Mouse (Mus musculus) bone marrow, adult 2 months (tissue): ENCODE measurements around the gene Faf1. TPM values are rescaled to one million over a fixed set of nuclear protein-coding genes. Genes with fewer than 3 reads are reported as not detected.

ENCODE experiments used
- H3K27ac ChIP-seq: fragments of 200-500 bp; 2 replicates; pipeline ENCODE4 v1.5.1; 2012; ENCODE audit warnings: low read depth, mild to moderate bottlenecking, control low read depth, inconsistent platforms, low read length; ENCODE audit not compliant: control insufficient read depth, poor library complexity, insufficient read depth
- H3K4me1 ChIP-seq: fragments of 200-500 bp; 2 replicates; pipeline ENCODE4 v1.6.1; 2011; ENCODE audit warnings: low read length; ENCODE audit not compliant: control insufficient read depth, insufficient read depth
- H3K4me3 ChIP-seq: fragments of 200-500 bp; replicated peaks from 2 replicates; pipeline ENCODE3; 2011; ENCODE audit warnings: mild to moderate bottlenecking, low read depth, low read length, control low read depth; ENCODE audit not compliant: control insufficient read depth
- CTCF ChIP-seq: fragments of 200-500 bp; IDR thresholded peaks from 2 replicates; pipeline ENCODE4 v1.5.1; 2011; ENCODE audit warnings: low read length, control low read depth; ENCODE audit not compliant: control insufficient read depth, insufficient read depth
- POLR2A ChIP-seq: fragments of 200-500 bp; IDR thresholded peaks from 2 replicates; pipeline ENCODE4 v1.6.1; 2011; ENCODE audit warnings: low read depth, mild to moderate bottlenecking, control low read depth, low read length, borderline replicate concordance; ENCODE audit not compliant: control insufficient read depth
- WGBS: fragments of 180-500 bp; shearing (Covaris S2); methylation state at CpG from one replicate; pipeline ENCODE4 v1.1.7; 2018; 5-methylcytosine and 5-hydroxymethylcytosine counted together
- polyA plus RNA-seq: library from polyadenylated mRNA; stranded (reverse); fragments of >200 nt; gene quantifications from 2 replicates; pipeline ENCODE4 v1.2.4, GENCODE M21; 2011; ENCODE audit warnings: low replicate concordance; ENCODE audit not compliant: missing spikeins, insufficient read depth, insufficient read length

The Faf1 gene
- polyA plus RNA-seq, 1 experiment, result 22.5 TPM

GRCm38 (mm10) chr4:109887856-109888357 lies 211.5 kb downstream of the Faf1 start:
- no peak overlapping the region for H3K27ac ChIP-seq
- H3K4me3 ChIP-seq, result no peak overlapping the region
- no peak for TF ChIP-seq CTCF
- TF ChIP-seq POLR2A, result no peak
- WGBS, result 74% methylated on average over 6 of the region's 6 CpGs
- no peaks in the 10 kb centered on the region for H3K4me1 ChIP-seq

GRCm38 (mm10) chr4:109897810-109898566 lies 221.6 kb downstream of the Faf1 start:
- H3K4me3 ChIP-seq, result no peak overlapping the region
- H3K27ac ChIP-seq, result no peak overlapping the region
- H3K4me1 ChIP-seq, result no peaks in the 10 kb centered on the region
- WGBS, result 70% methylated on average over 6 of the region's 6 CpGs
- TF ChIP-seq CTCF (no peak), POLR2A (no peak)

GRCm38 (mm10) chr4:109901076-109901475 lies 224.7 kb downstream of the Faf1 start:
- TF ChIP-seq CTCF (no peak), POLR2A (no peak)
- Histone ChIP-seq H3K4me1 (no peaks in the 10 kb centered on the region), H3K27ac (no peak overlapping the region), H3K4me3 (no peak overlapping the region)
- WGBS, result 90% methylated on average over 2 of the region's 2 CpGs

- Histone ChIP-seq H3K4me1 (no peaks in the 10 kb centered on the region), H3K27ac (no peak overlapping the region), H3K4me3 (no peak overlapping the region)
- TF ChIP-seq POLR2A, result no peak
- no peak for TF ChIP-seq CTCF
- WGBS, result 92% methylated on average over 3 of the region's 3 CpGs
Measured at GRCm38 (mm10) chr4:109904487-109904886, 228.1 kb downstream of the Faf1 start.

GRCm38 (mm10) chr4:109929058-109929457 lies 252.7 kb downstream of the Faf1 start:
- H3K4me1 ChIP-seq, result no peaks in the 10 kb centered on the region
- 100% methylated on average over 1 of the region's 1 CpGs for WGBS
- no peak overlapping the region for H3K27ac ChIP-seq
- TF ChIP-seq POLR2A (no peak), CTCF (no peak)
- no peak overlapping the region for H3K4me3 ChIP-seq

- H3K4me3 ChIP-seq, result no peak overlapping the region
- TF ChIP-seq POLR2A (no peak), CTCF (peak; percentile 30; the same call in 1 of the 2 replicates)
- no peak overlapping the region for H3K27ac ChIP-seq
- no peaks in the 10 kb centered on the region for H3K4me1 ChIP-seq
- 93% methylated on average over 1 of the region's 1 CpGs for WGBS
Measured at GRCm38 (mm10) chr4:109930445-109930844, 254.1 kb downstream of the Faf1 start.

- H3K27ac ChIP-seq, result no peak overlapping the region
- no peaks in the 10 kb centered on the region for H3K4me1 ChIP-seq
- TF ChIP-seq POLR2A, result no peak
- no peak for TF ChIP-seq CTCF
- 86% methylated on average over 1 of the region's 1 CpGs for WGBS
- H3K4me3 ChIP-seq, result no peak overlapping the region
Measured at GRCm38 (mm10) chr4:109930935-109931334, 254.5 kb downstream of the Faf1 start.

GRCm38 (mm10) chr4:109936557-109936956 lies 260.2 kb downstream of the Faf1 start:
- Histone ChIP-seq H3K27ac (no peak overlapping the region), H3K4me3 (no peak overlapping the region), H3K4me1 (no peaks in the 10 kb centered on the region; the same call in 1 of the 2 replicates)
- TF ChIP-seq CTCF (no peak), POLR2A (no peak)
- WGBS, result 78% methylated on average over 3 of the region's 3 CpGs
